Mouse (Mus musculus) CH12.LX (cell line): ENCODE data around the gene Otud1. TPM values are rescaled to one million over a fixed set of nuclear protein-coding genes. Genes with fewer than 3 reads are reported as not detected.

ENCODE experiments used
- DNase-seq: peaks from one replicate; pipeline ENCODE4 v3.0.0-alpha.2; 2013; ENCODE audit errors: extremely low read depth
- H3K27ac ChIP-seq: 2 replicates; pipeline ENCODE4 v1.5.1; 2012; ENCODE audit warnings: low read depth, mild to moderate bottlenecking, control low read depth, moderate library complexity; ENCODE audit not compliant: insufficient read depth
- H3K27me3 ChIP-seq: replicated peaks from 2 replicates; pipeline ENCODE3; 2012; ENCODE audit warnings: inconsistent platforms
- H3K36me3 ChIP-seq, 2 experiments: replicated peaks in 1 of 2; 2 replicates each; pipeline versions ENCODE3 to v1.6.1; 2012; ENCODE audit warnings: inconsistent platforms in 1 of 2, low read length in 1 of 2, mild to moderate bottlenecking in 1 of 2, mixed read lengths in 1 of 2, moderate library complexity in 1 of 2; ENCODE audit not compliant: control insufficient read depth in 1 of 2, insufficient read depth in 1 of 2
- H3K4me1 ChIP-seq, 2 experiments: 2 replicates each; pipeline ENCODE4 v1.6.1; 2012; ENCODE audit warnings: inconsistent platforms in 1 of 2, moderate library complexity in 1 of 2; ENCODE audit not compliant: insufficient read depth in 2 of 2, control insufficient read depth in 1 of 2
- H3K4me2 ChIP-seq: 2 replicates; pipeline ENCODE4 v1.6.1; 2012; ENCODE audit warnings: low read depth, mild to moderate bottlenecking, control low read depth; ENCODE audit not compliant: poor library complexity, insufficient read depth, severe bottlenecking
- H3K4me3 ChIP-seq, 3 experiments: fragments of 150-350 bp in 1 of 3; sonication (generic) in 1 of 3; replicated peaks in 1 of 3; 2 replicates each; pipeline versions ENCODE3 to v1.5.1; 2011 to 2012; ENCODE audit warnings: low read depth in 2 of 3, low read length in 2 of 3, mild to moderate bottlenecking in 2 of 3, moderate library complexity in 2 of 3, control low read depth in 1 of 3, improper control_type of control experiment in 1 of 3, inconsistent platforms in 1 of 3, mixed read lengths in 1 of 3; ENCODE audit not compliant: poor library complexity in 1 of 3
- H3K79me2 ChIP-seq: replicated peaks from 2 replicates; pipeline ENCODE4 v1.6.1; 2012; ENCODE audit warnings: mild to moderate bottlenecking, moderate library complexity; ENCODE audit not compliant: control insufficient read depth, poor library complexity, insufficient read depth, severe bottlenecking; ENCODE audit errors: extremely low read depth
- H3K9ac ChIP-seq: 2 replicates; pipeline ENCODE4 v1.6.1; 2012; ENCODE audit warnings: low read depth, mild to moderate bottlenecking, control low read depth, moderate library complexity; ENCODE audit not compliant: insufficient read depth
- H3K9me3 ChIP-seq: replicated peaks from 2 replicates; pipeline ENCODE3; 2012; ENCODE audit warnings: low read length, inconsistent platforms, mixed read lengths
- CHD1 ChIP-seq: IDR thresholded peaks from 2 replicates; pipeline ENCODE4 v1.6.1; 2012; ENCODE audit warnings: low read depth, low read length, improper control_type of control experiment, inconsistent platforms
- E2F4 ChIP-seq: IDR thresholded peaks from 2 replicates; pipeline ENCODE4 v1.6.1; 2011; ENCODE audit warnings: low read depth, low read length, improper control_type of control experiment; ENCODE audit not compliant: insufficient replicate concordance
- EP300 ChIP-seq: IDR thresholded peaks from 2 replicates; pipeline ENCODE4 v1.6.1; 2011; ENCODE audit warnings: low read length, improper control_type of control experiment
- GABPA ChIP-seq: IDR thresholded peaks from 2 replicates; pipeline ENCODE4 v1.6.1; 2012; ENCODE audit warnings: low read depth, low read length, improper control_type of control experiment, inconsistent platforms; ENCODE audit not compliant: insufficient replicate concordance
- HCFC1 ChIP-seq: IDR thresholded peaks from 2 replicates; pipeline ENCODE4 v1.6.1; 2012; ENCODE audit warnings: low read depth, mild to moderate bottlenecking, inconsistent platforms, low read length, improper control_type of control experiment
- IRF4 ChIP-seq: IDR thresholded peaks from 2 replicates; pipeline ENCODE4 v1.6.1; 2014; ENCODE audit warnings: low read depth, mild to moderate bottlenecking, inconsistent platforms, low read length, improper control_type of control experiment
- JUN ChIP-seq: IDR thresholded peaks from 2 replicates; pipeline ENCODE4 v1.6.1; 2011; ENCODE audit warnings: low read depth, mild to moderate bottlenecking, low read length, improper control_type of control experiment, moderate library complexity; ENCODE audit not compliant: insufficient read depth
- JUND ChIP-seq: conservative IDR thresholded peaks from 2 replicates; pipeline ENCODE4 v1.6.1; 2011; ENCODE audit warnings: low read depth, low read length, improper control_type of control experiment
- MEF2A ChIP-seq: IDR thresholded peaks from 2 replicates; pipeline ENCODE4 v1.6.1; 2014; ENCODE audit warnings: low read depth, mild to moderate bottlenecking, inconsistent platforms, low read length, improper control_type of control experiment, borderline replicate concordance
- MYC ChIP-seq: IDR thresholded peaks from 2 replicates; pipeline ENCODE4 v1.6.1; 2011; ENCODE audit warnings: low read depth, mild to moderate bottlenecking, improper control_type of control experiment, low read length
- NELFE ChIP-seq: IDR thresholded peaks from 2 replicates; pipeline ENCODE4 v1.6.1; 2011; ENCODE audit warnings: low read depth, low read length, improper control_type of control experiment
- NRF1 ChIP-seq: IDR thresholded peaks from 2 replicates; pipeline ENCODE4 v1.6.1; 2014; ENCODE audit warnings: low read depth, mild to moderate bottlenecking, inconsistent platforms, low read length, improper control_type of control experiment, moderate library complexity
- POLR2A ChIP-seq: IDR thresholded peaks from 2 replicates; pipeline ENCODE4 v1.6.1; 2011; ENCODE audit warnings: low read depth, mild to moderate bottlenecking, improper control_type of control experiment, low read length
- POLR2AphosphoS2 ChIP-seq: IDR thresholded peaks from 2 replicates; pipeline ENCODE4 v1.6.1; 2011; ENCODE audit warnings: low read depth, low read length, improper control_type of control experiment
- TBP ChIP-seq: conservative IDR thresholded peaks from 2 replicates; pipeline ENCODE4 v1.6.1; 2011; ENCODE audit warnings: low read depth, low read length, improper control_type of control experiment
- TCF12 ChIP-seq: IDR thresholded peaks from 2 replicates; pipeline ENCODE4 v1.6.1; 2014; ENCODE audit warnings: low read depth, mild to moderate bottlenecking, inconsistent platforms, low read length, improper control_type of control experiment
- USF2 ChIP-seq: conservative IDR thresholded peaks from 2 replicates; pipeline ENCODE4 v1.6.1; 2011; ENCODE audit warnings: low read depth, low read length, improper control_type of control experiment
- ZKSCAN1 ChIP-seq: IDR thresholded peaks from 2 replicates; pipeline ENCODE4 v1.6.1; 2012; ENCODE audit warnings: low read depth, inconsistent platforms, low read length, improper control_type of control experiment, borderline replicate concordance
- ZNF384 ChIP-seq: IDR thresholded peaks from 2 replicates; pipeline ENCODE4 v1.6.1; 2012; ENCODE audit warnings: low read depth, low read length, improper control_type of control experiment, inconsistent platforms
- dilution Hi-C: fragments of 300-500 bp; cut with MboI; formaldehyde crosslinking; loops from 2 replicates; pipeline ENCODE4 v1.14.3; 2020; ENCODE audit warnings: low sequenced_read_pairs; ENCODE audit not compliant: extremely low pct_unique_long_range_greater_than_20kb, extremely low pct_ligation_motif_present
- in situ Hi-C: fragments of 300-500 bp; cut with MboI; formaldehyde crosslinking; loops from 3 replicates; pipeline ENCODE4 v1.14.3; 2019; ENCODE audit warnings: low sequenced_read_pairs, low pct_ligation_motif_present, low pct_unique_long_range_greater_than_20kb, mixed read lengths
- polyA plus RNA-seq: library from polyadenylated mRNA; unstranded; fragments of >175 nt; gene quantifications from 2 replicates; pipeline ENCODE4 v1.2.1, GENCODE M21; 2012; ENCODE audit warnings: low read depth; ENCODE audit not compliant: insufficient read length
- total RNA-seq, 2 experiments: library from RNA; depleted of rRNA; stranded (reverse); fragments of 300-350 nt in 1 of 2; fragments of >200 nt in 1 of 2; gene quantifications; 2 replicates each; pipeline ENCODE4 v1.2.3; 2012 to 2014

Gene Otud1
- total and polyA plus RNA-seq, 3 experiments = 0.13 to 1.5 (median 1.3) TPM

DNA sequence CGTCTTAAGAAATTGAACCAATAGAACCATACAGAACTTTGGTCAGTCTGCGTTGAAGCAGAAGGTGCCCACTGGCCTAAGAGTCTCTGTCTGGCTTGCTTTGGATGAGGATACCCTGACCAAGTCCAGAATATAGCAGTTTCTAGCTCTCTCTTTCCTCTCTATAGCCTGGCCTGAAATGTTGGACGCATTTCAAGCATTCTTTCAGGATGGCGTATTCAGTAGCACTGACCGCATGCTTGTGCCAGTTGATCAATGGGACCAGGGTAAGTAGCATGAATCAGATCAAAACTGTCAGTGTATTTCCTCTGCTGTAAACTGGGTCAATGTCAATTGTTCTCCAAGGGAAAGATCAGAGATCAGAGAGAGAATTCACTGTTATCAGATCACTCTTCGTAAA is 6.6 kb downstream of the Otud1 start:
- H3K9ac ChIP-seq = no peak overlapping the region
- TF ChIP-seq ZKSCAN1 (no peak), E2F4 (no peak), GABPA (no peak), MEF2A (no peak), TBP (no peak), JUN (no peak), MYC (no peak), NELFE (no peak)
- TF ChIP-seq, all 38 proteins: peak for 0
- Histone ChIP-seq H3K27me3 (no peaks in the 10 kb centered on the region), H3K36me3 (no peaks in the 10 kb centered on the region), H3K27ac (no peak overlapping the region), H3K4me1 (no peaks in the 10 kb centered on the region), H3K79me2 (no peaks in the 10 kb centered on the region), H3K4me2 (no peak overlapping the region), H3K9me3 (no peaks in the 10 kb centered on the region), H3K4me3 (no peak overlapping the region)
- dilution Hi-C loops (no loop called here), in situ Hi-C loops (no loop called here)
- no peak for DNase-seq

- Histone ChIP-seq H3K79me2 (no peaks in the 10 kb centered on the region), H3K27me3 (no peaks in the 10 kb centered on the region), H3K36me3 (no peaks in the 10 kb centered on the region), H3K9ac (no peak overlapping the region), H3K9me3 (no peaks in the 10 kb centered on the region), H3K27ac (no peak overlapping the region), H3K4me3 (no peak overlapping the region), H3K4me1 (no peaks in the 10 kb centered on the region), H3K4me2 (no peak overlapping the region)
- TF ChIP-seq JUND (no peak), IRF4 (no peak), TCF12 (no peak), NRF1 (no peak), CHD1 (no peak), ZKSCAN1 (no peak), MYC (no peak), NELFE (no peak), USF2 (no peak), EP300 (no peak), ZNF384 (no peak), POLR2A (no peak), HCFC1 (no peak), MEF2A (no peak), JUN (no peak), TBP (no peak), GABPA (no peak), POLR2AphosphoS2 (no peak)
- DNase-seq = no peak
- in situ Hi-C loops = no loop called here
- dilution Hi-C loops = no loop called here
Observed at GRCm38 (mm10) chr2:19664555-19665475, 7.3 kb downstream of the Otud1 start.
